Mouse (Mus musculus): ENCODE results near the gene Dpp9. TPM values are rescaled to one million over a fixed set of nuclear protein-coding genes. Genes with fewer than 3 reads are reported as not detected.
A peak's percentile ranks its signal among the peaks of the same experiment; 100 is the strongest.

Gene Dpp9
- total RNA-seq, 2 experiments from 2014 or later, result 48.9 to 50.2 TPM

DNA sequence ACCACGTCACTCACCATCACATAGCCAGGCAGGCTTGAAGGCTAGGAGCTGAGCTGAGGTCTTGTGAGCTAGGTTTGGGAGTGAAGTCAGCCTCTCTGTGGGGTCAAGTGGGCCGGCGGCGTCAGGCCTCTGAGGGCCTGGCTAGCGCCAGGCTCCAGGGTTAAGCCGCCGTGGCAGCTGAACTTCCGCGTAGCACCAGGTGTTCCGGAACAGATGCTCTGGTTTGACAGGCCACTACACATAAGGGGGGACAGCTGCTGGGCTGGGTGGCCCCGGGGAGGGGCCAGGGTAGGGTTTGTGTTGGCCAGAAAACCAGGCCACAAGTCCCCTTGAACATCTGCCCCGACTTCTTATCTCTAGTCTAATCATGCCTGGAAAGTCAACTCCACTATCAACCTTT, 71.3 kb downstream of the Dpp9 start:
- no peak for DNase-seq
- intact Hi-C loops (cut with DNase I), result no loop called here

DNA sequence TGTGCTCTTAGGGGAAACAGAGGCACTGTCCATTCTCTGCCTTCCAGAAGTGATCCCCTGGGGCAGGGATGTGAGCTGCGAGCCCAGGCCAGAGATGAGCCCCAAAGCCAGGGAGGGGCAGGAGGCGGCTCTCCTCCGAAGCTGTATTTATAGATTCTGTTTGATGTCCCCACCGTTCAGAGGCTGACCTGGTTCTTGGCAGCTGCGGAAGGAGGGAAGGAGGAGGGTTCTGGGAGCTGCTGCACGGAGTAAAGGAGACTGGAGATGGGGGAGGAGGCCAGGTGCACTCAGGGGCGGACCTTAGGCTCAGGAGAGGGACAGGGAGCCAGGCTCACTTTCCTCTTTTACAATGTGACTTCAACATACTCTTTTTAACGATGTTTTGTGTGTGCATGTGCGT, 72.6 kb downstream of the Dpp9 start:
- intact Hi-C loops (cut with DNase I), result no loop called here

DNA sequence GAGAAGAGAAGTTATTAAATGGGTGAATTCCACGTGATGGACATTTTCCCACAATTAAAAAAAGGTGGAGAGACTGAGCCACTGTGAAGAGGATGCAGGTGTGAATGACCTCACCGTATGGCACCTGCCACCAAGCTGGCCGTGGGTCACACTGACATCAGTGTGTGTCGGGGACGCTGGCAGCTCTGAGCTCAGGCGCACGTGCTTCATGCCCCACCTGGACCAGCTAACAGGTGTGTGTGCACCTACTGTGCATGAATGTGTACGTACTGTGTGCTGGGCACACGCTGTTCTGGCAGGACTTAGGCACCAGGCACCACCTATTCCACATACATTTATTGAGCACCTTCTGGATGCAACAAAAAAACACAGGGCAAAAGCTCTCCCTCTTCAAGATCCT, 74.2 kb downstream of the Dpp9 start:
- intact Hi-C loops (cut with DNase I), result no loop called here
- no peak for DNase-seq

More for the DNA sequence above, 72.6 kb downstream of the Dpp9 start:
- DNase-seq, result no peak

DNA sequence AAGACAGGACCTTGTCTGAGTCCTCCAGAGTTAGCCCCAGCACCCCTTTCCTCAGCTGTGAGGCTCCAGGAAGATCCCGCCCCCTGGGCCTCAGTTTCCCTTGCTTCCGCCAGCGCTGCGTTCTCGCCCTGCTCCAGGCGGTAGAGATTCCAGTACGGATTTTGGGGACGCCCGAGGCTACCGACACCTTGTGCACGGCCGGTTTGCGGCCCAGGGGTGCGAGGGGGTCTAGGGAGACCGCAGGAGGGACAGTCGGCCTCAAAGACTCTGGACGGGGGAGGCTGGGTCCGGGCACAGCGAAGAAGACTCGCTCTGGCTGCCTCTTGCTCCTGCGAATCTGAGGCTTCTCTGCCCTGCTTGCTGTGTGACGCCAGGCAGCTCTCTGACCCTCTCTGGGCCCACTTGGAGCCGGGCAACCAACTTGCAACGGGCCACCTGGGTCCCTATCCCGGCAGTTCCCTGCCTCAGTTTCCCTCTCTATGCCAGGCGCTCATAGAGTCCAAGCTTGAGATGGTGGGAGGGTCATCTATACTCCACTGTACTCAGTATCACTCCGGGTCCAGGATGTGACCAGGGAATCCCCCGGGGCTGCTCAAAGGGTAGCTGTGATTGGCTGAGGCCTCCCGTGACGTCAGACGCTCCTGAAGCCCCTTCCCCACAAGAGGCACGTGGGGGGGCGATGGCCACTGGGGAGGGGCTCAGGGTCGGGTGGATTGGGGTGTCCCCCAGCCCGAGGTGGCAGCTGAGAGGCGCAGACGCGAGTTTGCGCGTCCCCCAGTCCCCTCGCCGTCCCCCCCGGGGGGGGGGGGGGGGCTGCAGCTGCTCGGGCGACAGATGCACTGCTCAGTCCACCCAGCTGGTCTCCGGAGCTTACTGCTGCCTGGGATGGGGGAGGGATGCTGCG, 76.8 kb downstream of the Dpp9 start:
- intact Hi-C loops (cut with DNase I), result no loop called here
- peak; percentile 55 for DNase-seq

DNA sequence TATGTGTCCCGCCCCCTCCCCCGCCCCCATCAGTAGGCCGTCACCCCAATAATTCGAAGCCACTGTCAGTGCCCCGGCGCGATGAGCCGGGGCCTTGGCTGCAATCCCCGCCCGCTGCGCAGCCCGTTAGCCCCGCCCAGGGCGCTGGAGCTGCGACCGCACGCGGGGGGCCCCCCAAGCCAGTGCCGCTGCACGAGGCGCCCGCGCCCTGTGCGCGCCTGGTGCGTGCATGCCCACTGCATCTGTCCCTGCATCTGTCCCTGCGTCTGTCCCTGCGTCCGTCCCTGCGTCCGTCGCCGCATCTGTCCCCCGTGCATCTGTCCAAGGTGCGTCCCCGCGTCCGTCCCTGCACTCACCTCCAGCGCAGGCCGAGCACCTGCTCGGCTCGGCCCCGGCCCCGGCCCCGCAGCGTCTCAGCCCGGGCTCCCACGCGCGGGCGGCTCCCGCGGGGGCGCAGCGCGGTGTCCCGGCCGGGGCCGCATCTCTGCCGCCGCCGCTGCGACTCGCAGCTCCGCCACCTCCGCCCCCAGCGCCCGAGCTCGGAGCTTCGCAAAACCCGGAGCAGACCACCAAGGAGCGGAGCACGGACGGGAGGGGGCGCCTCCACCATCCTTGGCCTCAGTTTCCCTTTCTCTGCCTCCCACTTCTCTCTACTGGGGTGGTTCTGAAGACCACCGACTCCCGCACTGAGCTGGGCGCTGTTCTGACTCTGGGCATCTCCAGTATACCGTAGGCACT, 78.7 kb downstream of the Dpp9 start, which contains the start of gene Sema6b:
TSS of gene Sema6b (minus strand) at position 486 of the 738 bp plus-strand sequence.
- intact Hi-C loops (cut with DNase I), result no loop called here
- peak; percentile 73 for DNase-seq

DNA sequence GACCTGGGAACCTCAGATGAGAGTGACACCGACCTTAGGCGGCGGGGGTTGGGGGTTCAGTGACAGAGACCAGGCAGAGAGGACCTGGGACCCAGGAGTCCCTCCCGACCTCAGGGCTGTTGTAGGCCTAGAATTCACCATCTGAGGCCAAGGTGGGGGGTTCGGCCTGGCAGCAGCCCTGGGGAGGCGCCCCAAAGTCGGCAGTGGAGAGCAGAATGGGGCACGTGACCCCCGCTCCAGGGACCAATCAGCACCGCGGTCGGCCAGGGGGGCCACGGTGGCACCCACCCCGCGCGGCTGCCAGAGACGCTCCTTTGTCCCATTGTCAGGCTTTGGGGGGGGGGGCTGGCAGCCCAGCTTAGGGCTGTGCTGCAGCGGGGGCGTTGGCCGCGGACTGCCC, 79.3 kb downstream of the Dpp9 start:
- no peak for DNase-seq
- intact Hi-C loops (cut with DNase I), result no loop called here

DNA sequence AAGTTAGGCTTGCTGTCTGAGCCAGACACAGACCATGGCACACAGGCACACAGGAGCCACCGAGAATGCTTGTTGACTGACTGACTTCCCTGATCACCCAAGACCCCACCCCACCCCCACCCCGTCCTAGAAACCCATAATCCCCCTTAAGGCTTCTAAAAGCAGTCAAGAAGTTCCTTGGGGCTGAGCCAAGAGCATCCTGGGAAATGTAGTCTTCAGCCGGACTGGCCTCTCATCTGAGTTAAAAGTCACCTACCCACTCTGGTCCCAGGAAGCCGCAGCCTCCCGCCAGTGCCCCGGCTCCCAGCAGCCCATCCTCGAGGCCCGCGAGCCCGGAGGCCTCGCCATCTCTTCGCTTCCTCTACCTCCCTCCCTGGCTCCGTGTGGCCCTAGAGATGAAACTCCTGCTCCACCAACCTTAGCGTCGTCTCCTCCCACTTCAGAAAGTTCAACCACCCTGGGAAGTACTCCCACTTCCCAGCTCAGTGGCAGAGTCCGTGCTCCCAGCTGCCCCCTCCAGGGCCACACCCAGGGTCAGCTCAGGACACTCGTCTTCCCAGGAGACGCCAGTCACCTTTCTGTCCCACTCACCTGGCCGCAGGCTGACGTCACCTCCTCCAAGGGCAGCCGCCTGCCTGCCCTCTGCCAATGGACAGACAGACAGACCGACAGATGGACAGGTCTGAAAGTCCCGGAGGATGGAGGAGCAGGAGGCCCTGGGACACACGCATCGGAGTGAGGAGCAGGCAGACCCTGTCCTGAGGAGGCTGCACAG, 80.7 kb downstream of the Dpp9 start:
- DNase-seq, result no peak
- intact Hi-C loops (cut with DNase I), result no loop called here

Small RNAs within 50 kb of the gene (microRNA-seq; reads per million reads assigned to microRNA genes)
- not detected for gene Gm44397
- 1,611 reads per million, percentile 80 among the genes with 10 or more reads in this experiment for gene Mir7b

Other genes starting within 250 kb of the Dpp9 start
- 100 to 1,000 TPM in 1 of 2 experiments, 10 to 100 TPM in 1; 99.6 to 101 TPM for gene Shd, start 248.4 kb downstream of the Dpp9 start, total RNA-seq (2021)
- gene Fsd1, start 232.4 kb downstream of the Dpp9 start, total RNA-seq (2021), result 100 to 1,000 TPM; 110 to 119 TPM
- 1 to 10 TPM; 3.8 to 4.6 TPM for gene Stap2, start 213.3 kb downstream of the Dpp9 start, total RNA-seq (2021)
- 100 to 1,000 TPM in 1 of 2 experiments, 10 to 100 TPM in 1; 92.6 to 121 TPM for gene Mpnd, start 213.2 kb downstream of the Dpp9 start, total RNA-seq (2021)
- gene Sh3gl1, start 182.3 kb downstream of the Dpp9 start, total RNA-seq (2021), result 10 to 100 TPM; 53.6 to 55.3 TPM
- 1 to 10 TPM; 6.8 to 8.8 TPM for gene Chaf1a, start 178.5 kb downstream of the Dpp9 start, total RNA-seq (2021)
- gene Ubxn6, start 143.9 kb downstream of the Dpp9 start, total RNA-seq (2021), result 10 to 100 TPM; 69.1 to 78.9 TPM
- gene Hdgfl2, start 139.3 kb downstream of the Dpp9 start, total RNA-seq (2021), result 100 to 1,000 TPM; 109 to 117 TPM
- under 1 TPM; 0.20 to 0.24 TPM for gene Plin4, start 109.1 kb downstream of the Dpp9 start, total RNA-seq (2021)
- gene Plin5, start 101.3 kb downstream of the Dpp9 start, total RNA-seq (2021), result 1 to 10 TPM; 1.2 to 1.9 TPM
- not detected for gene Lrg1, start 96.9 kb downstream of the Dpp9 start, total RNA-seq (2021)
- 10 to 100 TPM; 91.1 to 95.7 TPM for gene Sema6b, start 78.6 kb downstream of the Dpp9 start, total RNA-seq (2021)
- gene Tnfaip8l1, start 56.4 kb downstream of the Dpp9 start, total RNA-seq (2021), result 10 to 100 TPM; 11.1 TPM
- 10 to 100 TPM; 45.9 to 47.6 TPM for gene Mydgf, start 35.0 kb downstream of the Dpp9 start, total RNA-seq (2021)
- gene Fem1a, start 37.9 kb upstream of the Dpp9 start, total RNA-seq (2021), result 10 to 100 TPM; 41.4 to 45.7 TPM
- 1 to 10 TPM; 3.4 to 3.7 TPM for gene Ticam1, start 57.9 kb upstream of the Dpp9 start, total RNA-seq (2021)
- gene Plin3, start 74.0 kb upstream of the Dpp9 start, total RNA-seq (2021), result 1 to 10 TPM; 4.5 to 6.1 TPM
- not detected for gene Arrdc5, start 81.4 kb upstream of the Dpp9 start, total RNA-seq (2021)
- 10 to 100 TPM; 12.3 to 16.2 TPM for gene Uhrf1, start 84.4 kb upstream of the Dpp9 start, total RNA-seq (2021)
- 100 to 1,000 TPM; 111 to 112 TPM for gene Kdm4b, start 107.2 kb upstream of the Dpp9 start, total RNA-seq (2021)

Measured in left cerebral cortex, postnatal 4 days (tissue).